Mouse (Mus musculus): ENCODE data around the gene Psmd12.
"Not testable (repeated sequence)": the region's sequence is repeated elsewhere in the genome, so short reads cannot be mapped to it uniquely, and the experiment has no call there.

Psmd12 gene

DNA sequence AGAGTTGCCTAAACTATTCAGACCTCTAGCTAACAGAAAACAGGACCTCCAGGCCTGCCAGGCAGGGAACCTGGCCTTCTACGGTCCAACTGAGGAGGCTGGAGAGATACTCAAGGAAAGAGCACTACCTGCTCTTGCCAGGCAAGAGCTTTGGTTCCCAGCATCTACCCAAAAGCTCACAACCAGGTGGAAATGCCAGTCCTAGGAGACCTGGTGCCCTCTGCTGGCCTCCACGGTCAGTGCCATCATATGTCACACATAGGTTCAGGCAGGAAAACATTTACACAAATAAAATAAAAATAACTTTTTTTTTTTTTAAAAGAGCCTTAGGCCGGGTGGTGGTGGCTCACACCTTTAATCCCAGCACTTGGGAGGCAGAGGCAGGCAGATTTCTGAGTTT is 16.8 kb upstream of the Psmd12 start:
- DNase-seq (ENCODE audit: low spot score), result no peak

DNA sequence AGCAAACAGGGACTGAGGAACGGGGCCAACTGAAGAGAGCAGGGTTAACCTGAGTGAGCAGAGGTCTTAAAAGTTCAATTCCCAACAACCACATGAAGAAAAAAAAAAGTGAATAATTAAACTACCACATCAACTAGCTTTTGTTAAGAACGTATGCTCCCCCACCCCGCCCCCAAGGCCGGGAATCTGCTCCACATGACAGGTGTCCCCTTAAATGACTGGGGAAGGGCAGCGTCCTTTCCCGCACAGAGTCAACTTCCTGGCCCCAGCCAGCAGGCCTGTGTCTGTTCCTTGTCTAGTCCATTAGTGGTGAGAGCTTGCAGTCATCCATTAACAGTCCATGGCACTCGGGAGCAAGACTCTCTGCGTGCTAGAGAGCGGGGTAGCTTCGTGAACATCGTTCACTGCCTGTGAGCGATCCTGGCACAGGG is 16.0 kb upstream of the Psmd12 start:
- DNase-seq (ENCODE audit: low spot score), result peak; percentile 9

DNA sequence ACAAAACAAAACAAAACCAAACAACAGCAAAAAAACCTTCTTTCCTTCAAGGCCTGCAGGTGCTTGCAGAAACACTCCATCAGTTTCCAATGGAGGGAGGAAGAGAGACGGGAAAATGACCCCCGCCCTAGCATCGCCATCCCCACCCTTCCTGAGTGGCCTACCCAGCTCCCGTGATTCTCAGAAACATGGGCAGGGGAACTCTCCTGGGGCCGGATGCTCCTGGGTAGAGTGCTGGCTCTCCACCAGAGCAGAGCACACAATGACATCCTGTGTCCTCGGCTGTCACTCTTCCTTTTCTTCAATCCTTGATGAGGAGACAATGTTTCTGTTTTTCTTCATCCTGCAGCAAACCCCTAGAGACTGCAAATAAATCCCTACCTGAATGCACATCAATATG is 15.1 kb upstream of the Psmd12 start:
- DNase-seq (ENCODE audit: low spot score), result peak; percentile 16

DNA sequence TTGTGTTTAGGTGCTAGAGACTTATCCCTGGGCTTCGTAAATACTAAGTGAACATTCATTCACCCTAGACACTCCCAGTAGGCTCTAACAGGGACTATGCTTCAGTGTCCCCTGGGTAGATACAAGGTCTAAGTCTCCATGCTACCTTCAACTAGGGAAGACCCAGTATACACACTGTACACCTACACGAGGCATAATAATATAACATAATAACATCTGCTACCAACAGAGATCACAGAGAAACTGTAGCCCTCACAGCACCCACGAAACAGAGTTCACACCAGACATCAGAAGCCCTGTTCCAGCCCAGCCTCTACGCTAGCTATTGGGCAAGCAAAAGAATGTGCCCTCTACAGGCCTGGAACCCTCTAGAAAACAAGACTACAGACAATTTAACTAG is 14.2 kb upstream of the Psmd12 start:
- no peak for DNase-seq (ENCODE audit: low spot score)

DNA sequence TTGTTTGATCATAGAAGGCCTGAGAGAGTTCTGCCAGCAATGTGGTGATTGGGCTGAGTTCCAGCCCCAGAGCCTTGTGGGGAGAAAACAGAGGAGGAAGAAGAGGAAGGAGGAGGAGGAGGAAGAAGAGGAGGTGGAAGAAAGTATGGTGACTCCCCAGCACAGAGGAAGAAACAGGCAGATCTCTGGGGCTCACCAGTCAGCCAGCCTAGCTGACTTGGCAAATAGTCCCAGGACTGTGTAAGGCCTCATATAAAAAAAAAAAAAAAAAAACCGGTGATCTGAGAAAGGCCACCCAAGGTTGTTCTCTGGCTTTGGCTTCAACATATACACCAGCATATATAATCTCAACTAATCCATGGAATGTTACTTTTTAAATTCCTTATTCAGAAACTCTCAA is 13.3 kb upstream of the Psmd12 start:
- no peak for DNase-seq (ENCODE audit: low spot score)

DNA sequence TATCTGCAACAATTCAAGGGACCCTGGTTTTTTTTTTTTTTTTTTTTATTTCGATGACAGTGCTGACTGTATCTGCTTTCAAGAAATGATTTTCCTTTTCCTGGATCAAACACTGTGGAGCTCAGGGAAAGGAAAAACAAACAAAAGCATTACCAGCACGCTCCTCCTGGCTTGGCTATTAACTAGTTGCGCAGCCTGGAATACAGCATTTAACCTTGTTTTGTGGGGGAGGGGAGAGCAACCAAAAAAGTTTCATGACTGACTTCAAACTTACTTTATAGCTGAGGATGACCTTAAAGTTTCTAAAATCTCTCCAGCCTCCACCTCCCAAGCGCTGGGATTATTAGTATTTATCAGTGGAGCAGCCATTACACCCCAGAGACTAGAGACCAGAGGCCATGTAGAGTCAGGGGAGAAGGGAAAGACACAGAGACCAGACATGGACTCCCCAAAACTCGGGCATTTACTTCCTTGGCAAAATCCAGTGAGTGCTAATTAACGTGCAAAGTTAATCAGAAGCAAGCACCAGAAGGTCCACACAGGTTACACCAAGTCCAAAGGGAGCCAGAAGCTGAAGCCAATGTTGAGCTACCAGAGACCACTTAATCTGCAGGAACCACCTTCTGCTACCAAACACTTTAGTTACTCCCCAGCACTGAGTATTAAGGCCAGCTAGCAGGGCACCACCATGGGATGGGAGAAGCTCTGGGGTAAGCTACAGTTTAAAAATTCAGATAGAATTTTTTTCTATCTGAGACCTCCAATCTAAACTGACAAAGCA is 12.5 kb upstream of the Psmd12 start:
- DNase-seq (ENCODE audit: low spot score), result no peak

- no peak for DNase-seq (ENCODE audit: low spot score)
Observed at GRCm38 (mm10) chr11:107468252-107469030, 10.8 kb upstream of the Psmd12 start.

DNA sequence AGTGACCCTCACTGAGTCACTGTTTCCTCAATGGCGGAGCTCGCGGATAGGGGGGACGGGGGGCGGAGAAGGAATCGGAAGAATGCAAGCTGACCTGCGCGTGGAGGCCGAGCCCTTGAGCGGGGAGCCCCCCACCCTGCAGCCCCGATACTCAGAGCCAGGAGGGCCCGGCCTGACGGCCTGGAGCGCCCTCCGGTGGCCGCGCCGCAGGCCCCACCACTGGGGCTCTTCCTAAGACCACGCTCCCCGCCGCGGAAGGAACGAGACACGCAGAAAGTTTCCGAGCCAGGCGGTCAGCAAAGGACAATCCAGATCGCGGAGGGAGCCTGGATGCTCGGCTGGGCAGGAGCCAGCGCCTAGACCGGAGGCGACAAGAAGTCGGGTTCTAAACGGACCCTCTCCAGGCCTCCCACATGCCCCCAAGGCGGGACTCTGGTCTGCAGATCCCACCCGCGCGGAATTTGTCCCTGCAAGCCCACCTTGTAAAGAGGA is 10.2 kb upstream of the Psmd12 start:
- peak; percentile 89 for DNase-seq (ENCODE audit: low spot score)

DNA sequence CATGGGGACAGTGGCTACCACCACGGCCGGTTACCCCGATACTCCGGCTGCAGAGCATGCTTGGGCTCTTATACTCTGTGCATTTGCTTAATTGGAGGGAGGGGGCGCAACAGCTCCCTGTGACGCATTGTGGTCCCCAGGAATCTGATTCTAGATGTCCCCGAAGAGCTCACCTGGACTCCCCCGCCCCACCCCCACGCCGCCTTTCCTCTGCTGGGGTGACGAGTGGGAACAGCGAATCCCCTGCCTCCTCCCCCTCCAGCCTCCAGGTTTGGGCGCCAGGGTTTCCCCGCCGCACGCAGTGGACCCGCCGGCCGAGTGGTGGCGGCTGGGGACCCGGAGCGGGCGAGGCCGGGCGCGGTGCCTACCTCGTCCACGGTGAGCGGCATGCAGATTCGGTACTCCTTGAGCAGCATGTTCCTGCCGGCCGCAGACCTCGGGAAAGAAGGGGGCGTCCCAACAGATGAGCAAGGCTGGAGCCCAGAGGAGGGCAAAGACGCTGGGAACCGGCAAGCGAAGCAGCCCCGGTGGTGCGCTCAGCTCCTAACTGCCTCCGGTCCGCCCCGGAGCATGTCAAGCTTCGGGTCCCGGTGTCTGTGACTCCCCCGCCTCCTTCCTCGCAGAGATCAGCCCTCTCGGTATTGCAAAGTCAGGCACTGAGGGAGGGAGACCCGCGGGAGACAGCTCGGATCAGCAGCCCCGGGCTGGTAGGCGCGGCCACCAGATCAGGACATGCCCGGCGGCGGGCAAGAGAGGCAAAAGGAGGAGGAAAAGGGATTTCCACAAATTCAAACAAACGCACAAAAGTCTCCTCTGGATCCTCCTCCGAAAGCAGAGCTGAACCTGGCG is 9.5 kb upstream of the Psmd12 start:
- peak; percentile 63 for DNase-seq (ENCODE audit: low spot score)

DNA sequence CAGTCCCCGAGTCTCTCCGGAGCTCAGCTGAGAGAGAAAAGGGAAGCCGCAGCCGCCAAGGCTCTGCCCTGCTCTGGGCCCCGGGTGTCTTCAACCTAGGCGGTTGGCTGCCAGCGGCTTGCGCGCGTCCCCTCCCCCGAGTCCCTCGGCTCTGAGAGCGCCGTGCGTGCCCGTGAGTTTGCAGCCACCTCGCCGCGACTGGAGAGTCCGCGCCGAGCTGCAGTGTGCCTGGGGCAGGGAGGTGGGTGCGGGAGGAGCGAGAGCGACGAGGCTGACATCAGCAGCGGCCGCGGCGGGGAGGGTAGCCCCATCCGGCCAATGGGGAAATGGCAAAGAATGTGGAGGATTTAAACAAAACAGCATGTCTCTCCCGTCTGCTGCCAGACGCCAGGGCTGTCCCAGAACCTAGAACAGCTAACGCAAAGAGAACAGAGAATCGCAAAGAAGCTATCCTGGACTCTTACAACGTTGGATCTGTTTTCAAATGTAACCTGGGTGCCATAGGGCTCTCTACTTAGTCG is 8.7 kb upstream of the Psmd12 start, which contains the start of gene Pitpnc1:
Pitpnc1 (minus strand) TSS at position 179 of the 521 bp plus-strand sequence.
- peak; percentile 86 for DNase-seq (ENCODE audit: low spot score)

DNA sequence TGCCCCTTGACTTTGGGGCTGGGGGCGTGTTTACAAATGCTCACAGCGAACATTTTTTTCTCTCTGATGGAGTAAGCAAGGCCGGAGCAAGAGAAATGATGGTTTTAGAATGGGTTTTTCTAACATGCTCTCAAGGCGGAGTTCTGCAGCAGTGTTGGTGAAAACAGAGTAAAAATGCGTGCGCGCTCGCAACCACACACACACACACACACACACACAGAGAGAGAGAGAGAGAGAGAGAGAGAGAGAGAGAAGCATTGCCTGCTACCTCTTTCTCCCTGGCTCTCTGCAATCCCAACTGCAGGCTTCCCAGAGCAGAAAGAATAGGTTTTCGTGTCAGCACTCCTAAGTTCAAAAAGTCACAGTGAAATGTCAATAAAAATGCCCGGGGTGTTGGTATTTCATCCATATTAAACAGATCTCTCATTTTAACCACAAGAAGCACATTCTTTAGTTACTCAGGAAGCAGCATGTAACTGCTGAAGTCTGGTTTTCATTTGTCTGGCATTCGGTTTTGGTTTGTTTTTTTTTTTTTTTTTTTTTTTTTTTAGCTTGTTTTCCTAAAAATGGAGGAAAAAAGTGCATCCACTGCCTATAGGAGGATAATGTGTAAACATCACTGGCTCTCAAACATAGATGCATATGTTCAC is 8.1 kb upstream of the Psmd12 start:
- DNase-seq (ENCODE audit: low spot score), result no peak

DNA sequence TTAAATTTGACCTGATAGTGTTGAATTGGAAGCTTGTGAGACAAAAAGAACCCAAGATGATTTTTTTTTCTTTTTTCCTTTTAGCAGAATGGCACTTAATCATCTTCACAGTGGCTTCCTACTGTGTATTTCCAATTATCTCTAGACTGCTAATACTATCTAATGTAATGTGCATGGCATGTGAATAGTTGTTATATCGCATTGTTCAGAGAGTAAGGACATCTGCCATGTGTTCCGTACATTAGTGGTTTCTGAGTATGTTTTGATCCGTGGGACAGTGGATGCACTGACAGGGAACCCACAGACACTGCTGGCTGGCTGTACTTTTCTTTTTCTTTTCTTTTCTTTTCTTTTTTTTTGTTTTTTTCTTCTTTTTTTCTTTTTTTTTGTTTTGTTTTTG is 7.0 kb upstream of the Psmd12 start:
- DNase-seq (ENCODE audit: low spot score), result no peak

DNA sequence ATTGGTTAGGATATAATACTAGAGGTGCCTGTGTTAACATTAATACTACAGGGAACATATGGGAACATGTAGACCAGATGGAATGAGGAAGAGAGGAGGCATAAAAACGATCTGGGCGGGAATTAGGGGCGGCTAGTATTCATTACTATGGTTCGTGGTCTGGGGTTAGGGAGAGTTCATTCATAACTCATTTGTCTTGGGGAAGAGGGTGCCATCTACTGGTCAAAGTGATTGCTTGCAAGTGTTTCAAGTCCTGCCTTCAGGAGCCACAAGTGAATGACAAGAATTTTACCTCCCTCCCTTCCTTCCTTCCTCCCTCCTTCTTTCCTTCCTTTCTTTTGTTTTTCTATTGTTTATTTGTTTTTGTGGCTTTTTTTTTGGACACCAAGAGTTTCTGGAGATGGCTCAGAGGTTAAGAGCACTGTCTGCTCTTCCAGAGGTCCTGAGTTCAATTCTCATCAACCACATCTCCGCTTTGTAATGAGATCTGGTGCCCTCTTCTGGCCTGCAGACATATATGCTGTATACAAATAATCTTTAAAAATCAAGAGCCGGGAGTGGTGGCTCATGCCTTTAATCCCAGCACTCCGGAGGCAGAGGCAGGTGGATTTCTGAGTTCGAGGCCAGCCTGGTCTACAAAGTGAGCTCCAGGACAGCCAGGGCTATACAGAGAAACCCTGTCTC is 6.0 kb upstream of the Psmd12 start:
- peak; percentile 90 for DNase-seq (ENCODE audit: low spot score)

GRCm38 (mm10) chr11:107479862-107480203 is 549 bp downstream of the Psmd12 start:
- DNase-seq (ENCODE audit: low spot score), result no peak

GRCm38 (mm10) chr11:107484341-107484740 is 5.1 kb downstream of the Psmd12 start:
- DNase-seq (ENCODE audit: low spot score), result no peak

DNA sequence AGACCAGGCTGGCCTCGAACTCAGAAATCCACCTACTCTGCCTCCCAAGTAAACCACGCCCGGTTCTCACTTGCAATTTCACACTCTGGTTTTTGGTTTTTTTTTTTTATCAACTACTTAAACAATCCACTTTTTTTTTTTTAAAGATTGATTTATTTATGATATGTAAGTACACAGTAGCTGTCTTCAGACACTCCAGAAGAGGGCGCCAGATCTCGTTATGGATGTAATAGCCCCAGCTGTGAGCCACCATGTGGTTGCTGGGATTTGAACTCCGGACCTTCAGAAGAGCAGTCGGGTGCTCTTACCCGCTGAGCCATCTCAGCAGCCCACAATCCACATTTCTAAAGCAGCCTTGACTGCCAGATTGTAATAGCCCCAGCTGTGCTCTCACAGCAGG is 23.5 kb downstream of the Psmd12 start:
- no peak for DNase-seq (ENCODE audit: low spot score)

- not testable (repeated sequence) for DNase-seq (ENCODE audit: low spot score)
Observed at GRCm38 (mm10) chr11:107504364-107504763, 25.1 kb downstream of the Psmd12 start.

DNA sequence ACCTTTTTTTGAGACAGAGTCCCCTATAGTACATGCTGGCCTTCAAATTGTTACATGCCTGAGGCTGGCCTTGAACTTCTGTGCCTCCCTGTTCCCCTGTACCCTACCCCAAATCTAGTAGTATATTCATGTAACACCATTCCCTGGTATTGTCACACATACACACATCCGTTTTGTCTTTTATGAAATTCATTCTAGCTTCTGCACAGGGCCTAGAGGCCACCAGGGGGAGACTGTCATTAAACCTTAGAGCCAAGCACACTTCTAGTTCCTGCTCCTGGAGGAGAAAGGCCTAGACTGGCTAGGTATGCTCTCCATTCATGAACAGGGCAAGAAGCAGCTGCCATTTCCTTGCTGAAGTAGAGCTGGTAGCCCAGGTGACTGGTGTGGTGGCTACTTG is 27.0 kb downstream of the Psmd12 start:
- DNase-seq (ENCODE audit: low spot score), result peak; percentile 56

GRCm38 (mm10) chr11:107509631-107510338 is 30.5 kb downstream of the Psmd12 start:
- DNase-seq (ENCODE audit: low spot score), result peak; percentile 62
